Mouse (Mus musculus): ENCODE measurements around the gene Zfand4. TPM values are rescaled to one million over a fixed set of nuclear protein-coding genes. Genes with fewer than 3 reads are reported as not detected.

Gene Zfand4
- polyA plus RNA-seq, 1 experiment from 2014 or later = 9.4 TPM

DNA sequence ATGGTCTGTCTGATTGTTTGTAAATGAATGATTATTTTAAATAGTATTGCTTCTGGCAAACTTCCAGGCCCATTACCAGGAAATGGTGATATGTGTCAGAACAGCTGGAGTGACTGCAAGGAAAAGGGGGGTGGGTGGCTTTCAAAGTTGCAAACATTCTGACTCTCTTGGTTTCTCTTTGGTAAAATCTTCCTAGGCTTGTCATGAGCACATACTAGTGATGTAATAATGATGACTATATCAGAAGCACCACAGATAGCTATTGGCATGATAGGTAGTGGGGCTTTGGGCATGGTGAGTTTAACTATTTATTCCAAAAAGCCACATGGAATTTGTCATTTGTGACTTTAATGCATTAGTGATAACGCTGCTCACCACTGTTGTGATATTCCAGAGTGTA is 110.1 kb downstream of the Zfand4 start:
- Histone ChIP-seq H3K4me1 (replicated peaks; ENCODE audit: control insufficient read depth, insufficient read depth, low read length) (no peaks in the 10 kb centered on the region), H3K4me3 (ENCODE audit: low read depth, low read length) (no peak overlapping the region), H3K27ac (ENCODE audit: low read depth, low read length) (no peak overlapping the region), H3K9ac (ENCODE audit: low read depth, low read length) (no peak overlapping the region), H3K27me3 (ENCODE audit: control insufficient read depth, insufficient read depth, low read length) (no peaks in the 10 kb centered on the region), H3K36me3 (ENCODE audit: control insufficient read depth, insufficient read depth, low read length) (no peaks in the 10 kb centered on the region), H3K9me3 (ENCODE audit: control insufficient read depth, low read length) (no peaks in the 10 kb centered on the region), H3K4me2 (replicated peaks; ENCODE audit: low read depth, low read length) (no peak overlapping the region)
- 93% methylated on average over 1 of the region's 1 CpGs for WGBS
- DNase-seq (ENCODE audit: low spot score) (no peak), ATAC-seq (ENCODE audit: low FRiP score) (no peak)

DNA sequence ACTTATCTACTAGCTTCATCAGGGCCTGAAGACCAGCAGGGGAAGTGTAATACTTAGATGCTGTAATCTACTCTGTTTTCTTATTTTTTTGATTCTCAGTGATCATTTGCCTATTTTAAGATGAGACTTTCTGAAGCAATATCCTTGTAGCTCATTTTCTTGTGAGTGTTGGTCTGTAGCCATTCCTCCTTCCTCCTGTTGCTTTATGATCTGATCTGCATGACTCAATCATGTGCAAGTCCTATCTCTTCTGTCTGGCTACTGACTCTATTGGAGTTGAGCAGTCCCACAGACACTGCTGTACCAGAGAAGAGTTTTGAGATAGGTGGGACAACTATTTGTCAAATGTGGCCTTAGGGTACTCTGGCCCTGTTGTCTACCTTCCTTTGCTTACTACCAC is 110.6 kb downstream of the Zfand4 start:
- H3K36me3 ChIP-seq (ENCODE audit: control insufficient read depth, insufficient read depth, low read length) = no peaks in the 10 kb centered on the region
- no peak overlapping the region for H3K27ac ChIP-seq (ENCODE audit: low read depth, low read length)
- no peaks in the 10 kb centered on the region for H3K27me3 ChIP-seq (ENCODE audit: control insufficient read depth, insufficient read depth, low read length)
- H3K9me3 ChIP-seq (ENCODE audit: control insufficient read depth, low read length) = no peaks in the 10 kb centered on the region
- H3K4me2 ChIP-seq (replicated peaks; ENCODE audit: low read depth, low read length) = no peak overlapping the region
- no peak for ATAC-seq (ENCODE audit: low FRiP score)
- H3K9ac ChIP-seq (ENCODE audit: low read depth, low read length) = no peak overlapping the region
- no peaks in the 10 kb centered on the region for H3K4me1 ChIP-seq (replicated peaks; ENCODE audit: control insufficient read depth, insufficient read depth, low read length)
- no peak for DNase-seq (ENCODE audit: low spot score)
- no peak overlapping the region for H3K4me3 ChIP-seq (ENCODE audit: low read depth, low read length)

DNA sequence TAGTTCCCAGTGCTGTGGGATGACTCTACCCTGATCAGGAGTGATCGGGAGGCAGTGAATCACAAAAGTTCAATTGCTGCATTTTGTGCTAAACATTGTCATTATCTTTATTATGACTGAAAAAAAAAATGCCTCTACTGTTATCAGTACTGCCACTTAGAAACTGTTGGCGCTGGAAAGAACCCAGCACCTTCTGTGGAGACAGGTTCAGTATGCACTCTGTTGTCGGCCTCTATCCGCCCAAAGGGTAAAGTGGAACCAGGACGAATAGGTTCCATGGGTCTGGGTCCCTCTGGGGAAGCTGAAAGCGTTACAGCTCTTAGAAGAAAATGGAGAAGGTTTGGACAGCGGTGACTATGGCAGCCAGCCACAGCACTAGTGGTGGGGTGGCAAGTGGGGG is 114.9 kb downstream of the Zfand4 start:
- Histone ChIP-seq H3K4me3 (ENCODE audit: low read depth, low read length) (no peak overlapping the region), H3K4me2 (replicated peaks; ENCODE audit: low read depth, low read length) (no peak overlapping the region), H3K27ac (ENCODE audit: low read depth, low read length) (no peak overlapping the region), H3K9me3 (ENCODE audit: control insufficient read depth, low read length) (no peaks in the 10 kb centered on the region), H3K36me3 (ENCODE audit: control insufficient read depth, insufficient read depth, low read length) (no peaks in the 10 kb centered on the region), H3K4me1 (replicated peaks; ENCODE audit: control insufficient read depth, insufficient read depth, low read length) (no peaks in the 10 kb centered on the region), H3K9ac (ENCODE audit: low read depth, low read length) (no peak overlapping the region), H3K27me3 (ENCODE audit: control insufficient read depth, insufficient read depth, low read length) (no peaks in the 10 kb centered on the region)
- 93% methylated on average over 7 of the region's 7 CpGs for WGBS
- DNase-seq (ENCODE audit: low spot score) (no peak), ATAC-seq (ENCODE audit: low FRiP score) (no peak)

Other genes starting within 250 kb of the Zfand4 start
- 20.2 and 23.4 TPM in 2 replicates for gene Tmcc1, start 70.7 kb upstream of the Zfand4 start, polyA plus RNA-seq (2014; fragmentation: Nextera tagmentation; extraction: Ambion mirVana)
- 58.8 and 62.7 TPM in 2 replicates for gene Washc2, start 56.2 kb upstream of the Zfand4 start, polyA plus RNA-seq (2014; fragmentation: Nextera tagmentation; extraction: Ambion mirVana)
- 47.9 and 52.8 TPM in 2 replicates for gene March8, start 73.8 kb downstream of the Zfand4 start, polyA plus RNA-seq (2014; fragmentation: Nextera tagmentation; extraction: Ambion mirVana)
- 0.82 and 0.86 TPM in 2 replicates for gene Alox5, start 197.0 kb downstream of the Zfand4 start, polyA plus RNA-seq (2014; fragmentation: Nextera tagmentation; extraction: Ambion mirVana)
- not detected in 2 replicates for gene Olfr211, start 224.9 kb downstream of the Zfand4 start, polyA plus RNA-seq (2014; fragmentation: Nextera tagmentation; extraction: Ambion mirVana)
- gene Olfr212, start 242.3 kb downstream of the Zfand4 start, polyA plus RNA-seq (2014; fragmentation: Nextera tagmentation; extraction: Ambion mirVana) = not detected in 2 replicates

Data from hindbrain, embryonic 11.5 days (tissue).